Mouse (Mus musculus) kidney, adult 2 months (tissue): ENCODE measurements around the gene 1700020D05Rik. TPM values are rescaled to one million over a fixed set of nuclear protein-coding genes. Genes with fewer than 3 reads are reported as not detected.
A peak's percentile ranks its signal among the peaks of the same experiment; 100 is the strongest.

Experiments
- DNase-seq: peaks from one replicate; pipeline ENCODE4 v3.0.0; 2021
- H3K27ac ChIP-seq: fragments of 200-500 bp; 2 replicates; pipeline ENCODE4 v1.5.1; 2012; ENCODE audit warnings: low read depth, low read length, control low read depth, inconsistent platforms; ENCODE audit not compliant: insufficient read depth
- H3K27me3 ChIP-seq: fragments of 200-500 bp; replicated peaks from 2 replicates; pipeline ENCODE4 v1.6.1; 2012; ENCODE audit warnings: mild to moderate bottlenecking, moderate library complexity, low read length, inconsistent platforms; ENCODE audit not compliant: control insufficient read depth, insufficient read depth
- H3K36me3 ChIP-seq: fragments of 200-500 bp; 2 replicates; pipeline ENCODE4 v1.6.1; 2012; ENCODE audit warnings: mild to moderate bottlenecking, moderate library complexity, low read length, inconsistent platforms; ENCODE audit not compliant: control insufficient read depth, insufficient read depth
- H3K4me1 ChIP-seq: fragments of 200-500 bp; 2 replicates; pipeline ENCODE4 v1.6.1; 2011; ENCODE audit warnings: low read length; ENCODE audit not compliant: control insufficient read depth, insufficient read depth
- H3K4me3 ChIP-seq: fragments of 200-500 bp; 2 replicates; pipeline ENCODE4 v1.5.1; 2011; ENCODE audit warnings: mild to moderate bottlenecking, low read depth, low read length, control low read depth; ENCODE audit not compliant: insufficient read depth
- CTCF ChIP-seq: fragments of 200-500 bp; conservative IDR thresholded peaks from 2 replicates; pipeline ENCODE4 v1.5.1; 2011; ENCODE audit warnings: low read depth, mild to moderate bottlenecking, control low read depth, low read length, moderate library complexity, mixed read lengths; ENCODE audit not compliant: insufficient read depth, insufficient read length
- POLR2A ChIP-seq: fragments of 200-500 bp; IDR thresholded peaks from one replicate; pipeline ENCODE4 v1.6.1; 2011; ENCODE audit warnings: low read depth, low read length, control low read depth
- WGBS: fragments of 180-500 bp; shearing (Covaris S2); methylation state at CpG from one replicate; pipeline ENCODE4 v1.1.7; 2018; 5-methylcytosine and 5-hydroxymethylcytosine counted together
- polyA plus RNA-seq: library from polyadenylated mRNA; depleted of rRNA; stranded (reverse); fragments of >200 nt; gene quantifications from 2 replicates; pipeline ENCODE4 v1.2.3, GENCODE M21; 2012

Gene 1700020D05Rik
- polyA plus RNA-seq, 1 experiment, result 0.69 TPM

GRCm38 (mm10) chr19:5512091-5513004 is 8.8 kb upstream of the 1700020D05Rik start:
- Histone ChIP-seq H3K4me3 (no peak overlapping the region), H3K27me3 (no peaks in the 10 kb centered on the region), H3K4me1 (peaks cover 9% of the 10 kb centered on the region; the same call in 1 of the 2 replicates), H3K36me3 (no peaks in the 10 kb centered on the region), H3K27ac (no peak overlapping the region)
- DNase-seq, result no peak
- WGBS, result 67% methylated on average over 12 of the region's 12 CpGs
- no peak for TF ChIP-seq POLR2A
- no peak for TF ChIP-seq CTCF

- TF ChIP-seq CTCF (no peak), POLR2A (no peak)
- H3K27ac ChIP-seq, result peak overlapping the region; percentile 5; the same call in 1 of the 2 replicates
- no peaks in the 10 kb centered on the region for H3K36me3 ChIP-seq
- DNase-seq, result no peak
- H3K4me3 ChIP-seq, result peak overlapping the region; percentile 53
- no peaks in the 10 kb centered on the region for H3K27me3 ChIP-seq
- 41% methylated on average over 15 of the region's 15 CpGs for WGBS
- H3K4me1 ChIP-seq, result peaks cover 9% of the 10 kb centered on the region; the same call in 1 of the 2 replicates
Measured at GRCm38 (mm10) chr19:5511074-5511632, 7.6 kb upstream of the 1700020D05Rik start.

- WGBS, result 3% methylated on average over 47 of the region's 47 CpGs
- Histone ChIP-seq H3K36me3 (no peaks in the 10 kb centered on the region), H3K4me1 (peaks cover 9% of the 10 kb centered on the region; the same call in 1 of the 2 replicates), H3K27me3 (no peaks in the 10 kb centered on the region), H3K4me3 (peak within 1 kb of the TSS; percentile 59), H3K27ac (peak within 1 kb of the TSS; percentile 5; the same call in 1 of the 2 replicates)
- TF ChIP-seq POLR2A (no peak), CTCF (no peak)
- peak; percentile 100 for DNase-seq
Measured at GRCm38 (mm10) chr19:5510031-5511026, 6.7 kb upstream of the 1700020D05Rik start, which contains the start of gene Snx32. Snx32 (minus strand) TSS chr19:5510538.

GRCm38 (mm10) chr19:5500330-5500875 is 3.2 kb downstream of the 1700020D05Rik start:
- H3K27me3 ChIP-seq, result no peaks in the 10 kb centered on the region
- no peak for DNase-seq
- no peak for TF ChIP-seq CTCF
- no peak for TF ChIP-seq POLR2A
- H3K27ac ChIP-seq, result no peak overlapping the region
- H3K4me1 ChIP-seq, result no peaks in the 10 kb centered on the region
- H3K4me3 ChIP-seq, result no peak overlapping the region
- no peaks in the 10 kb centered on the region for H3K36me3 ChIP-seq
- 84% methylated on average over 2 of the region's 2 CpGs for WGBS

- no peak overlapping the region for H3K27ac ChIP-seq
- H3K27me3 ChIP-seq, result no peaks in the 10 kb centered on the region
- TF ChIP-seq CTCF (no peak), POLR2A (no peak)
- peaks cover 2% of the 10 kb centered on the region; the same call in 1 of the 2 replicates for H3K36me3 ChIP-seq
- no peak for DNase-seq
- H3K4me3 ChIP-seq, result no peak overlapping the region
- peaks cover 5% of the 10 kb centered on the region; the same call in 1 of the 2 replicates for H3K4me1 ChIP-seq
- WGBS, result 88% methylated on average over 16 of the region's 16 CpGs
Measured at GRCm38 (mm10) chr19:5496052-5496370, 7.6 kb downstream of the 1700020D05Rik start.

GRCm38 (mm10) chr19:5495353-5496051 is 8.1 kb downstream of the 1700020D05Rik start:
- H3K27ac ChIP-seq, result no peak overlapping the region
- H3K4me1 ChIP-seq, result peaks cover 5% of the 10 kb centered on the region; the same call in 1 of the 2 replicates
- no peak for TF ChIP-seq POLR2A
- no peak for TF ChIP-seq CTCF
- no peak overlapping the region for H3K4me3 ChIP-seq
- no peak for DNase-seq
- H3K27me3 ChIP-seq, result no peaks in the 10 kb centered on the region
- WGBS, result 87% methylated on average over 12 of the region's 12 CpGs
- H3K36me3 ChIP-seq, result peaks cover 2% of the 10 kb centered on the region; the same call in 1 of the 2 replicates
